Mouse (Mus musculus) embryonic fibroblast, embryonic 13.5 days (primary cell): ENCODE measurements around the gene Fgf14.

Experiments
- CTCF ChIP-seq: IDR thresholded peaks from 2 replicates; pipeline ENCODE4 v1.5.1; 2011; ENCODE audit warnings: mild to moderate bottlenecking, control low read depth, low read length, moderate library complexity, borderline replicate concordance; ENCODE audit not compliant: insufficient read depth
- POLR2A ChIP-seq: IDR thresholded peaks from 2 replicates; pipeline ENCODE4 v1.6.1; 2011; ENCODE audit warnings: low read depth, mild to moderate bottlenecking, control low read depth, low read length, moderate library complexity

- TF ChIP-seq CTCF (no peak), POLR2A (no peak)
These were observed 100.4 kb downstream of the Fgf14 start for GRCm38 (mm10) chr14:124576571-124576970.
